Mouse (Mus musculus): ENCODE measurements around the gene Eaf2. TPM values are rescaled to one million over a fixed set of nuclear protein-coding genes. Genes with fewer than 3 reads are reported as not detected.

Eaf2 gene
- 1.5 and 1.9 TPM in 2 replicates for polyA plus RNA-seq (2015; fragmentation: Nextera tagmentation; extraction: Ambion mirVana)

DNA sequence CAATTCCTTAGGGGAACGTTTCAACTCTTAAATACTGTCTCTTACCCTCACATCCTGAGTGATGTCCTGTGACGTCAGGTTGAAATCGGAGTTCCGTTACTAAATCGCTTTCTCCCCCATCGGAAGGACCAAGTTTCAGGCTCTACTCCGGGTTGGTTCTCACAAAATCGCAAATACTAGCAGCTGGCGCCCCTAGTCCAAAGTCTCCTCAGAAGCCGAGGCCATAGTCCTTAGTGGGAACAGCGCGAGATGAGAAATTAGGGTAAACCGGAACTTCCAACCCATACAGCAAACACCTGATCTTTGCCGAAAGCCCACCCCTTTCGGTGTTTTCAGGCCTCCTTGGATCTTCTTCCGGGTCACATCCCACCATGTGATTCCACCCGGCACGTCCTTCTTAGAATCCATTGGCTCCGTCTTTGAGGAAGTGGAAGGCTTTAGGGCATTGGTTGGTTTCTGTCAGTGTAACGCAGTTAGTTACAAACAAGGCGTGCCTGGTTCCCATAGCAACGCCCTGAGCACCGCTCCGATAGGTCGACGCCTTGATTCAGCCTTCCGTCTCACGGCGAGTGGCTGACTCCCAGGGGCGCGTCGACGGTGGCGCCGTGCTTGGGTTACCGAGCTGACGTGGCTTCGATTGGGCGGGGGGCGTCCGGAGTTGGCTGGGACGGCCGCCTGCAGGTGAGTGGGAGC lies at the start of gene Eaf2, which contains the start of gene Golgb1:
Gene Eaf2 (minus strand): TSS at position 421 of the 693 bp plus-strand sequence.
Gene Golgb1 (plus strand): TSS at position 558 of the 693 bp plus-strand sequence.
- ATAC-seq, result peak; percentile 100
- Histone ChIP-seq H3K36me3 (ENCODE audit: control insufficient read depth, insufficient read depth, low read length) (0 out of 2 replicates have a peak, but pooled peaks cover 2% of the 10 kb centered on the region), H3K9me3 (ENCODE audit: control insufficient read depth, low read length) (no peaks in the 10 kb centered on the region), H3K27me3 (replicated peaks; ENCODE audit: control insufficient read depth, insufficient read depth, low read length) (no peaks in the 10 kb centered on the region), H3K4me3 (ENCODE audit: low read length) (peak within 1 kb of the TSS; percentile 89), H3K9ac (ENCODE audit: low read depth, low read length) (peak within 1 kb of the TSS; percentile 88), H3K4me1 (ENCODE audit: control insufficient read depth, insufficient read depth, low read length) (peaks cover 15% of the 10 kb centered on the region), H3K4me2 (ENCODE audit: low read depth, low read length) (peak within 1 kb of the TSS; percentile 53), H3K27ac (ENCODE audit: low read length) (peak within 1 kb of the TSS; percentile 87)
- WGBS, result under 1% methylated on average over 43 of the region's 43 CpGs

DNA sequence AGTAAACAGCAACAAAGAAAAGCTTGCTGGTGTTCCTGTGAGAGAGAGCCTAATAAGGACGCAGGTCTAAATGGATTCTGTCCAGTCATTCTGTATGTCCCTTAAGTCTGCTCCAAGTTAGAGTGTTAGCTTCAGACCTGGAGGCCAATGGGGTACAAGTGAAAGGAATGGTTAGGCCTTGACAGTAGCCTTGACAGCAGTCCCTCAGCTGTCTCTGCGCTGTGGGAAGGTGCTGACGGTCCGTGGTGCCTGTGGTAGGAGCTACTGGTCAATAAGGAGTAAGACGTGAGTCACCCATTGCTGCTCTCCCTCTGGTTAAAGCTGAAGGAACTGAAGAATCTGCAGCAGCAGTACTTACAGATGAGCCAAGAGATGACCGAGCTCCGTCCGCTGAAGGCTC lies 49.5 kb upstream of the Eaf2 start:
- Histone ChIP-seq H3K4me3 (ENCODE audit: low read length) (no peak overlapping the region), H3K27me3 (replicated peaks; ENCODE audit: control insufficient read depth, insufficient read depth, low read length) (no peaks in the 10 kb centered on the region), H3K27ac (ENCODE audit: low read length) (no peak overlapping the region), H3K36me3 (ENCODE audit: control insufficient read depth, insufficient read depth, low read length) (peaks cover 12% of the 10 kb centered on the region), H3K9me3 (ENCODE audit: control insufficient read depth, low read length) (no peaks in the 10 kb centered on the region), H3K9ac (ENCODE audit: low read depth, low read length) (no peak overlapping the region), H3K4me1 (ENCODE audit: control insufficient read depth, insufficient read depth, low read length) (no peaks in the 10 kb centered on the region), H3K4me2 (ENCODE audit: low read depth, low read length) (no peak overlapping the region)
- WGBS, result 94% methylated on average over 8 of the region's 8 CpGs
- no peak for ATAC-seq

- Histone ChIP-seq H3K27me3 (replicated peaks; ENCODE audit: control insufficient read depth, insufficient read depth, low read length) (no peaks in the 10 kb centered on the region), H3K27ac (ENCODE audit: low read length) (no peak overlapping the region), H3K36me3 (ENCODE audit: control insufficient read depth, insufficient read depth, low read length) (peaks cover 7% of the 10 kb centered on the region; the same call in 1 of the 2 replicates), H3K9me3 (ENCODE audit: control insufficient read depth, low read length) (no peaks in the 10 kb centered on the region), H3K9ac (ENCODE audit: low read depth, low read length) (no peak overlapping the region), H3K4me3 (ENCODE audit: low read length) (no peak overlapping the region), H3K4me1 (ENCODE audit: control insufficient read depth, insufficient read depth, low read length) (no peaks in the 10 kb centered on the region), H3K4me2 (ENCODE audit: low read depth, low read length) (no peak overlapping the region)
- no peak for ATAC-seq
- WGBS, result 91% methylated on average over 6 of the region's 6 CpGs
Observed at GRCm38 (mm10) chr16:36921980-36922379, 47.2 kb upstream of the Eaf2 start.

DNA sequence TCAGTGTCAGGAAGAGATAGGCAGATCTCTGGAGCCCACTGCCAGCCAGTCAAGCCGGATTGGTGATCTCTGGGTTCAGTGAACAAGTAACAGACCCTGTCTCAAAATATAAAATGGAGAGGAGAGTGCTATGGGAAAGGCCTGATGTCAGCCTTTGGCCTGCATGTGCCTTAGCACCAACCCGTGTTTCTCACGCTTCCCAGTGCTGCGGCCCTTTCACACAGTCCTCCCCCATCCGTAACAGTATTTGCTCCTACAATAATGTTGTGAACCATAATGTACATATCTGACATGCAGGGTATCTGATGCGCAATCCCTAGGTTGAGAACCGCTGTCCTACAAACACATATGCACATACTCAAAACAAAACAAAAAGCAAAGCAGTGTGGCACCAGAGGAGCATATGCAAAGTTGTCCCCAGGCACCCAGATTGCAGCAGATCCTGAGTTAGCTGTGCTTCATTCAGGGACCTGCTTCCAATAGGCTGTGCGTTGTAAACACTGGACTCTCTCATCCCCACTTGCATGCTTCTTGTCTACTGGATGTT lies 46.3 kb upstream of the Eaf2 start:
- Histone ChIP-seq H3K36me3 (ENCODE audit: control insufficient read depth, insufficient read depth, low read length) (peaks cover 4% of the 10 kb centered on the region; the same call in 1 of the 2 replicates), H3K27me3 (replicated peaks; ENCODE audit: control insufficient read depth, insufficient read depth, low read length) (no peaks in the 10 kb centered on the region), H3K9me3 (ENCODE audit: control insufficient read depth, low read length) (no peaks in the 10 kb centered on the region), H3K4me2 (ENCODE audit: low read depth, low read length) (no peak overlapping the region), H3K4me3 (ENCODE audit: low read length) (no peak overlapping the region), H3K4me1 (ENCODE audit: control insufficient read depth, insufficient read depth, low read length) (no peaks in the 10 kb centered on the region), H3K9ac (ENCODE audit: low read depth, low read length) (no peak overlapping the region), H3K27ac (ENCODE audit: low read length) (no peak overlapping the region)
- no peak for ATAC-seq
- 93% methylated on average over 8 of the region's 8 CpGs for WGBS

DNA sequence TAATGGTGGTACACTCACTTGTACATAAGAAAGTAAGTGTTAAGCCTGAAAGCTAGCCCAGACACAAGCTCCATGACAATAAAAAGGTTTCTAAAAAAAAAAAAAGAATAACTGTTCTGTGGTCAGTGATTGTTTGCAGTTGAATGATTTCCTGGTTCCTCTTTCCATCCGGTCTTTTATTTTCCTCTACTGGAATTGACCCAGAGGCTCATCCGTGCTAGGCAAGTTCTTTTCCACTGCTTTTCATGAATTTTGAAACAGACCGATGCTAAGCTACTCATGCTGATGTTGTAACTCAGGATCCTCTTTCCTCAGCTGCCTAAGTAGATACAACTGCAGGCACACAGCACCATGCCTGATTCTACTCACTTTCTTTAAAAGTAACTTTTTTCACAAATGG lies 45.6 kb upstream of the Eaf2 start:
- Histone ChIP-seq H3K4me1 (ENCODE audit: control insufficient read depth, insufficient read depth, low read length) (no peaks in the 10 kb centered on the region), H3K27ac (ENCODE audit: low read length) (no peak overlapping the region), H3K9me3 (ENCODE audit: control insufficient read depth, low read length) (no peaks in the 10 kb centered on the region), H3K9ac (ENCODE audit: low read depth, low read length) (no peak overlapping the region), H3K4me3 (ENCODE audit: low read length) (no peak overlapping the region), H3K36me3 (ENCODE audit: control insufficient read depth, insufficient read depth, low read length) (peaks cover 4% of the 10 kb centered on the region; the same call in 1 of the 2 replicates), H3K27me3 (replicated peaks; ENCODE audit: control insufficient read depth, insufficient read depth, low read length) (no peaks in the 10 kb centered on the region), H3K4me2 (ENCODE audit: low read depth, low read length) (no peak overlapping the region)
- no peak for ATAC-seq
- 86% methylated on average over 3 of the region's 3 CpGs for WGBS

DNA sequence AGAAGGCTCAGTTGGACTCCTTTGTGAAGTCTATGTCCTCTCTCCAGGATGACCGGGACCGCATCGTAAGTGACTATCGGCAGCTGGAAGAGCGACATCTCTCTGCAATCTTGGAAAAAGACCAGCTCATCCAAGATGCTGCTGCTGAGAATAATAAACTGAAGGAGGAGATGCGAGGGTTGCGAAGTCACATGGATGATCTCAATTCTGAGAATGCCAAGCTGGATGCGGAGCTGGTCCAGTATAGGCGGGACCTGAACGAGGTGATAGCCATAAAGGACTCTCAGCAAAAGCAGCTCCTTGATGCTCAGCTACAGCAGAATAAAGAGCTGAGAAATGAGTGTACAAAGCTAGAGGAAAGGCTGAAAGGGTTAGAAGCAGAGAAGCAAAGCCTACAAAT lies 43.7 kb upstream of the Eaf2 start:
- no peaks in the 10 kb centered on the region for H3K27me3 ChIP-seq (replicated peaks; ENCODE audit: control insufficient read depth, insufficient read depth, low read length)
- 0 out of 2 replicates have a peak, but pooled peaks cover 4% of the 10 kb centered on the region for H3K36me3 ChIP-seq (ENCODE audit: control insufficient read depth, insufficient read depth, low read length)
- WGBS, result 94% methylated on average over 10 of the region's 10 CpGs
- H3K4me1 ChIP-seq (ENCODE audit: control insufficient read depth, insufficient read depth, low read length), result no peaks in the 10 kb centered on the region
- no peak overlapping the region for H3K9ac ChIP-seq (ENCODE audit: low read depth, low read length)
- no peak for ATAC-seq
- H3K9me3 ChIP-seq (ENCODE audit: control insufficient read depth, low read length), result no peaks in the 10 kb centered on the region
- H3K4me3 ChIP-seq (ENCODE audit: low read length), result no peak overlapping the region
- no peak overlapping the region for H3K27ac ChIP-seq (ENCODE audit: low read length)
- no peak overlapping the region for H3K4me2 ChIP-seq (ENCODE audit: low read depth, low read length)

DNA sequence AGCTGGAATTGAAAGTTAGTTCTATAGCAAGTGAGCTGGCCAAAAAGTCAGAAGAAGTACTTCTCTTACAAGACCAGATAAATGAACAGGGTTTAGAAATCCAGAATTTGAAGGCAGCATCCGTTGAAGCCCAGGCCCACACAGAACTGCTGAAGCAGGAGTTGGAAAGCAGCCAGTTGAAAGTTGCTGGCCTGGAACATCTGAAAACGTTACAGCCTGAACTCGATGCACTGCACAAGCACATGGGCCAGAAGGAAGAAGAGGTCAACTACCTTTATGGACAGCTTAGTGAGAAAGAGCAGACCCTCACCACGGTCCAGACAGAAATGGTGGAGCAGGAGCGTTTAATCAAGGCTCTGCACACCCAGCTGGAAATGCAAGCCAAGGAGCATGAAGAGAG lies 39.4 kb upstream of the Eaf2 start:
- no peaks in the 10 kb centered on the region for H3K4me1 ChIP-seq (ENCODE audit: control insufficient read depth, insufficient read depth, low read length)
- no peak overlapping the region for H3K27ac ChIP-seq (ENCODE audit: low read length)
- 0 out of 2 replicates have a peak, but pooled peaks cover 4% of the 10 kb centered on the region for H3K36me3 ChIP-seq (ENCODE audit: control insufficient read depth, insufficient read depth, low read length)
- WGBS, result 56% methylated on average over 5 of the region's 5 CpGs
- H3K4me3 ChIP-seq (ENCODE audit: low read length), result no peak overlapping the region
- no peak overlapping the region for H3K9ac ChIP-seq (ENCODE audit: low read depth, low read length)
- no peaks in the 10 kb centered on the region for H3K27me3 ChIP-seq (replicated peaks; ENCODE audit: control insufficient read depth, insufficient read depth, low read length)
- peak; percentile 38; the same call in 1 of the 2 replicates for ATAC-seq
- no peak overlapping the region for H3K4me2 ChIP-seq (ENCODE audit: low read depth, low read length)
- no peaks in the 10 kb centered on the region for H3K9me3 ChIP-seq (ENCODE audit: control insufficient read depth, low read length)

DNA sequence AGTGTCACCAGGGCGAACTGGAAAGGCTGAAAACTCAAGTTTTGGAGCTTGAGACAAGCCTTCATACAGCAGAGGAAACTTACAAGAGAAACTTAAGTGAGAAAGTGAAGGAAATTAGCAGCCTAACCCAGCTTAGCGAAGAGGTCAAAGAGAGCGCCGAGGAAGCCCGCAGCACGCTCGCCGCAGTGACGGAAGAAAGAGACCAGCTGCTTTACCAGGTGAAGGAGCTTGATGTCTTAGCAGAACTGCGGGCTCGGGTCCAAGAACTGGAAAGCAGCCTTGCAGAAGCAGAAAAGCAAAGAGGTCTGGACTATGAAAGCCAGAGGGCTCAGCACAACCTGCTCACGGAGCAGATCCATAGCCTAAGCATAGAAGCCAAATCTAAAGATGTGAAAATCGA lies 37.5 kb upstream of the Eaf2 start:
- H3K9ac ChIP-seq (ENCODE audit: low read depth, low read length), result no peak overlapping the region
- no peaks in the 10 kb centered on the region for H3K27me3 ChIP-seq (replicated peaks; ENCODE audit: control insufficient read depth, insufficient read depth, low read length)
- H3K4me2 ChIP-seq (ENCODE audit: low read depth, low read length), result no peak overlapping the region
- H3K4me1 ChIP-seq (ENCODE audit: control insufficient read depth, insufficient read depth, low read length), result no peaks in the 10 kb centered on the region
- 0 out of 2 replicates have a peak, but pooled peaks cover 4% of the 10 kb centered on the region for H3K36me3 ChIP-seq (ENCODE audit: control insufficient read depth, insufficient read depth, low read length)
- WGBS, result 82% methylated on average over 13 of the region's 13 CpGs
- H3K4me3 ChIP-seq (ENCODE audit: low read length), result no peak overlapping the region
- no peaks in the 10 kb centered on the region for H3K9me3 ChIP-seq (ENCODE audit: control insufficient read depth, low read length)
- no peak for ATAC-seq
- no peak overlapping the region for H3K27ac ChIP-seq (ENCODE audit: low read length)

DNA sequence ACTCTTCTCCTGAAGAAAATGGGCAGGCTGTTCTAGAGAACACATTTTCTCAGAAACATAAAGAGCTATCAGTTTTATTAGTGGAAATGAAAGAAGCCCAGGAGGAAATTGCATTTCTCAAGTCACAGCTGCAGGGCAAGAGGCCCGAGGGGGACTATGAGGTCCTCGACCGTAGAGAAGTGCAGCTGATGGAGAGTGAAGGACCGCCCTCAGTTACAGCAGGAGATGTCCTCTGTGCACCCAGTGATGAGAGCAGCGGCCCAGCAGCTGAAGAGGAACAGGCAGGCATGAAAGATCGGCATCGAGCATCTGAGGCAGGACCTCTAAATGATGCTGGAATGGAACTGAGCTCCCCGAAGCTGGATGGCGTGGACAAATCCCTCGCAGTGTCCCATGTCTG lies 37.1 kb upstream of the Eaf2 start:
- H3K9ac ChIP-seq (ENCODE audit: low read depth, low read length), result no peak overlapping the region
- no peak overlapping the region for H3K4me2 ChIP-seq (ENCODE audit: low read depth, low read length)
- no peak overlapping the region for H3K27ac ChIP-seq (ENCODE audit: low read length)
- 92% methylated on average over 10 of the region's 10 CpGs for WGBS
- H3K4me1 ChIP-seq (ENCODE audit: control insufficient read depth, insufficient read depth, low read length), result no peaks in the 10 kb centered on the region
- no peak overlapping the region for H3K4me3 ChIP-seq (ENCODE audit: low read length)
- 0 out of 2 replicates have a peak, but pooled peaks cover 4% of the 10 kb centered on the region for H3K36me3 ChIP-seq (ENCODE audit: control insufficient read depth, insufficient read depth, low read length)
- H3K9me3 ChIP-seq (ENCODE audit: control insufficient read depth, low read length), result no peaks in the 10 kb centered on the region
- ATAC-seq, result no peak
- H3K27me3 ChIP-seq (replicated peaks; ENCODE audit: control insufficient read depth, insufficient read depth, low read length), result no peaks in the 10 kb centered on the region

Measured in intestine, embryonic 16.5 days (tissue).